Mouse (Mus musculus) spleen, adult 2 months (tissue): ENCODE measurements at regions not wholly inside any gene's neighbourhood (a gene's known extent, or its start where the extent isn't known, plus 50 kb on each side); places are given as distances from the start of the nearest gene placed in this dataset.
"Not testable (repeated sequence)": the region's sequence is repeated elsewhere in the genome, so short reads cannot be mapped to it uniquely, and the experiment has no call there.

Experiments
- DNase-seq, 2 experiments: peaks; one replicate each; pipeline versions ENCODE4 v3.0.0 to v3.0.0-alpha.2; 2012 to 2021; ENCODE audit warnings: low spot score in 2 of 2, low read depth in 1 of 2
- H3K27ac ChIP-seq: fragments of 200-500 bp; 2 replicates; pipeline ENCODE4 v1.5.1; 2012; ENCODE audit warnings: low read length, inconsistent platforms; ENCODE audit not compliant: insufficient read depth
- H3K27me3 ChIP-seq: fragments of 200-500 bp; 2 replicates; pipeline ENCODE4 v1.6.1; 2012; ENCODE audit warnings: mild to moderate bottlenecking, moderate library complexity, low read length, inconsistent platforms; ENCODE audit not compliant: control insufficient read depth, insufficient read depth
- H3K36me3 ChIP-seq: fragments of 200-500 bp; 2 replicates; pipeline ENCODE4 v1.6.1; 2012; ENCODE audit warnings: mild to moderate bottlenecking, low read length, inconsistent platforms; ENCODE audit not compliant: control insufficient read depth, insufficient read depth
- H3K4me1 ChIP-seq: fragments of 200-500 bp; 2 replicates; pipeline ENCODE4 v1.6.1; 2011; ENCODE audit warnings: inconsistent platforms; ENCODE audit not compliant: control insufficient read depth, insufficient read depth, insufficient read length
- H3K4me3 ChIP-seq: fragments of 200-500 bp; 2 replicates; pipeline ENCODE4 v1.5.1; 2011; ENCODE audit warnings: mild to moderate bottlenecking, inconsistent platforms; ENCODE audit not compliant: insufficient read depth, insufficient read length; ENCODE audit errors: extremely low read depth
- CTCF ChIP-seq: fragments of 200-500 bp; IDR thresholded peaks from 2 replicates; pipeline ENCODE4 v1.5.1; 2011; ENCODE audit warnings: mild to moderate bottlenecking, inconsistent platforms; ENCODE audit not compliant: insufficient read depth, insufficient read length, insufficient replicate concordance; ENCODE audit errors: extremely low read depth
- POLR2A ChIP-seq: fragments of 200-500 bp; IDR thresholded peaks from 2 replicates; pipeline ENCODE4 v1.6.1; 2011; ENCODE audit warnings: low read depth, low read length, inconsistent platforms
- WGBS: fragments of 180-500 bp; shearing (Covaris S2); methylation state at CpG from one replicate; pipeline ENCODE4 v1.1.7; 2018; 5-methylcytosine and 5-hydroxymethylcytosine counted together

GRCm38 (mm10) chr4:3066051-3066736 lies 100.9 kb upstream of the Vmn1r2 start:
- no peak overlapping the region for H3K27ac ChIP-seq
- TF ChIP-seq CTCF = no peak
- TF ChIP-seq POLR2A = no peak
- H3K36me3 ChIP-seq = no peaks in the 10 kb centered on the region
- H3K27me3 ChIP-seq = no peaks in the 10 kb centered on the region
- DNase-seq = no peak
- no peaks in the 10 kb centered on the region for H3K4me1 ChIP-seq
- H3K4me3 ChIP-seq = no peak overlapping the region
- WGBS = 77% methylated on average over 5 of the region's 5 CpGs

- no peaks in the 10 kb centered on the region for H3K4me1 ChIP-seq
- H3K27ac ChIP-seq = no peak overlapping the region
- 53% methylated on average over 2 of the region's 2 CpGs for WGBS
- H3K36me3 ChIP-seq = no peaks in the 10 kb centered on the region
- peak in 1 of 2 experiments; percentile 3 for DNase-seq
- TF ChIP-seq POLR2A (no peak), CTCF (no peak)
- no peaks in the 10 kb centered on the region for H3K27me3 ChIP-seq
- no peak overlapping the region for H3K4me3 ChIP-seq
These were observed 99.9 kb upstream of the Vmn1r2 start for GRCm38 (mm10) chr4:3067265-3067664.

GRCm38 (mm10) chr4:3067666-3068065 lies 99.5 kb upstream of the Vmn1r2 start:
- Histone ChIP-seq H3K27me3 (no peaks in the 10 kb centered on the region), H3K4me1 (no peaks in the 10 kb centered on the region), H3K4me3 (no peak overlapping the region), H3K36me3 (no peaks in the 10 kb centered on the region), H3K27ac (no peak overlapping the region)
- peak in 1 of 2 experiments; percentile 20 for DNase-seq
- 27% methylated on average over 2 of the region's 2 CpGs for WGBS
- TF ChIP-seq POLR2A (no peak), CTCF (no peak)

- no peak overlapping the region for H3K4me3 ChIP-seq
- H3K27ac ChIP-seq = no peak overlapping the region
- TF ChIP-seq POLR2A (no peak), CTCF (no peak)
- no peaks in the 10 kb centered on the region for H3K4me1 ChIP-seq
- peak in 1 of 2 experiments; percentile 2 for DNase-seq
- H3K36me3 ChIP-seq = no peaks in the 10 kb centered on the region
- WGBS = 83% methylated on average over 6 of the region's 6 CpGs
- H3K27me3 ChIP-seq = no peaks in the 10 kb centered on the region
These were observed 98.6 kb upstream of the Vmn1r2 start for GRCm38 (mm10) chr4:3068306-3069223.

GRCm38 (mm10) chr4:3069341-3069740 lies 97.8 kb upstream of the Vmn1r2 start:
- no peak overlapping the region for H3K4me3 ChIP-seq
- no peaks in the 10 kb centered on the region for H3K4me1 ChIP-seq
- H3K27ac ChIP-seq = no peak overlapping the region
- 62% methylated on average over 1 of the region's 1 CpGs for WGBS
- no peaks in the 10 kb centered on the region for H3K36me3 ChIP-seq
- no peak for DNase-seq
- H3K27me3 ChIP-seq = no peaks in the 10 kb centered on the region
- TF ChIP-seq CTCF (no peak), POLR2A (no peak)

- WGBS = 74% methylated on average over 6 of the region's 6 CpGs
- H3K27me3 ChIP-seq, H3K27ac ChIP-seq: not testable (repeated sequence)
These were observed 95.8 kb upstream of the Vmn1r2 start for GRCm38 (mm10) chr4:3071326-3071725.

GRCm38 (mm10) chr4:3079901-3080300 lies 87.2 kb upstream of the Vmn1r2 start:
- H3K27me3 ChIP-seq = no peaks in the 10 kb centered on the region
- DNase-seq = no peak
- H3K4me1 ChIP-seq = no peaks in the 10 kb centered on the region
- no peak overlapping the region for H3K4me3 ChIP-seq
- no peaks in the 10 kb centered on the region for H3K36me3 ChIP-seq
- no peak for TF ChIP-seq POLR2A
- TF ChIP-seq CTCF = no peak
- WGBS = 88% methylated on average over 1 of the region's 1 CpGs
- H3K27ac ChIP-seq = no peak overlapping the region

More at GRCm38 (mm10) chr4:3071326-3071725, 95.8 kb upstream of the Vmn1r2 start:
- not testable (repeated sequence) for H3K4me1 ChIP-seq, H3K36me3 ChIP-seq, H3K4me3 ChIP-seq, DNase-seq
